Mouse (Mus musculus): ENCODE data around the gene Faap20. TPM values are rescaled to one million over a fixed set of nuclear protein-coding genes. Genes with fewer than 3 reads are reported as not detected.

The Faap20 gene
- 10 to 100 TPM; 54.9 to 56.3 TPM for total RNA-seq (2021)
- long read RNA-seq, experiment 1, transcript Faap20-210 (4 exons, 1,076 nt): major isoform, 33 of 69 reads
- long read RNA-seq, experiment 1, transcript Faap20-201 (3 exons, 1,479 nt): minor isoform, 29 of 69 reads
- long read RNA-seq, experiment 1, partial matches to known transcripts: 0 of 69 reads
- long read RNA-seq, experiment 1, other reads (novel, unspliced or antisense): 5 of 69 reads
- long read RNA-seq, experiment 2, transcript Faap20-210 (4 exons, 1,076 nt): minor isoform, 29 of 88 reads
- long read RNA-seq, experiment 2, transcript Faap20-202 (4 exons, 710 nt): minor isoform, 7 of 88 reads
- long read RNA-seq, experiment 2, transcript Faap20-201 (3 exons, 1,479 nt): major isoform, 34 of 88 reads
- long read RNA-seq, experiment 2, partial matches to known transcripts: 0 of 88 reads
- long read RNA-seq, experiment 2, other reads (novel, unspliced or antisense): 17 of 88 reads

- DNase-seq (ENCODE audit: low spot score in 2 of 2): peak; percentile 70 to 82
Measured at GRCm38 (mm10) chr4:155249648-155250351, at the start of gene Faap20. Gene Faap20, plus strand, starts transcription at chr4:155249802.

- no peak for DNase-seq (ENCODE audit: low spot score in 2 of 2)
Measured at GRCm38 (mm10) chr4:155200861-155201390, 48.7 kb upstream of the Faap20 start.

GRCm38 (mm10) chr4:155201764-155202163, 47.8 kb upstream of the Faap20 start:
- DNase-seq (ENCODE audit: low spot score in 2 of 2): no peak

GRCm38 (mm10) chr4:155205919-155206318, 43.7 kb upstream of the Faap20 start:
- DNase-seq (ENCODE audit: low spot score in 2 of 2): no peak

- no peak for DNase-seq (ENCODE audit: low spot score in 2 of 2)
Measured at GRCm38 (mm10) chr4:155206498-155206897, 43.1 kb upstream of the Faap20 start.

- no peak for DNase-seq (ENCODE audit: low spot score in 2 of 2)
Measured at GRCm38 (mm10) chr4:155207841-155208240, 41.8 kb upstream of the Faap20 start.

- no peak for DNase-seq (ENCODE audit: low spot score in 2 of 2)
Measured at GRCm38 (mm10) chr4:155208613-155209012, 41.0 kb upstream of the Faap20 start.

- DNase-seq (ENCODE audit: low spot score in 2 of 2): no peak
Measured at GRCm38 (mm10) chr4:155209079-155209478, 40.5 kb upstream of the Faap20 start.

GRCm38 (mm10) chr4:155209494-155209893, 40.1 kb upstream of the Faap20 start:
- DNase-seq (ENCODE audit: low spot score in 2 of 2): no peak

- no peak for DNase-seq (ENCODE audit: low spot score in 2 of 2)
Measured at GRCm38 (mm10) chr4:155213052-155213751, 36.4 kb upstream of the Faap20 start.

GRCm38 (mm10) chr4:155213752-155214054, 35.9 kb upstream of the Faap20 start:
- DNase-seq (ENCODE audit: low spot score in 2 of 2): no peak

GRCm38 (mm10) chr4:155214188-155214587, 35.4 kb upstream of the Faap20 start:
- no peak for DNase-seq (ENCODE audit: low spot score in 2 of 2)

GRCm38 (mm10) chr4:155214793-155215192, 34.8 kb upstream of the Faap20 start:
- no peak for DNase-seq (ENCODE audit: low spot score in 2 of 2)

GRCm38 (mm10) chr4:155215203-155215602, 34.4 kb upstream of the Faap20 start:
- no peak for DNase-seq (ENCODE audit: low spot score in 2 of 2)

- no peak for DNase-seq (ENCODE audit: low spot score in 2 of 2)
Measured at GRCm38 (mm10) chr4:155215773-155216630, 33.6 kb upstream of the Faap20 start.

- no peak for DNase-seq (ENCODE audit: low spot score in 2 of 2)
Measured at GRCm38 (mm10) chr4:155217241-155218103, 32.1 kb upstream of the Faap20 start.

- no peak for DNase-seq (ENCODE audit: low spot score in 2 of 2)
Measured at GRCm38 (mm10) chr4:155218104-155218732, 31.4 kb upstream of the Faap20 start.

- DNase-seq (ENCODE audit: low spot score in 2 of 2): no peak
Measured at GRCm38 (mm10) chr4:155219271-155220212, 30.1 kb upstream of the Faap20 start.
